Mouse (Mus musculus): ENCODE data around the gene Aco2. TPM values are rescaled to one million over a fixed set of nuclear protein-coding genes. Genes with fewer than 3 reads are reported as not detected.

Aco2 gene
- polyA plus RNA-seq, 1 experiment from 2014 or later, result 398 TPM

- no peak overlapping the region for H3K27ac ChIP-seq (ENCODE audit: low read depth, low read length)
- no peak overlapping the region for H3K4me2 ChIP-seq
- no peaks in the 10 kb centered on the region for H3K27me3 ChIP-seq (ENCODE audit: control insufficient read depth, insufficient read depth, low read length)
- H3K9ac ChIP-seq (ENCODE audit: low read depth, low read length), result no peak overlapping the region
- H3K36me3 ChIP-seq (ENCODE audit: control insufficient read depth, insufficient read depth, low read length), result no peaks in the 10 kb centered on the region
- H3K9me3 ChIP-seq (replicated peaks; ENCODE audit: control insufficient read depth, low read length), result no peaks in the 10 kb centered on the region
- 90% methylated on average over 7 of the region's 7 CpGs for WGBS (ENCODE audit: insufficient replicate concordance)
- ATAC-seq (replicated peaks; ENCODE audit: insufficient number of reproducible peaks, low FRiP score, low TSS enrichment), result no peak
- H3K4me3 ChIP-seq (ENCODE audit: low read depth, low read length), result no peak overlapping the region
- H3K4me1 ChIP-seq (ENCODE audit: control insufficient read depth, insufficient read depth, low read length), result peaks cover 7% of the 10 kb centered on the region; the same call in 1 of the 2 replicates
Measured at GRCm38 (mm10) chr15:81840306-81840705, 31.8 kb upstream of the Aco2 start.

- WGBS (ENCODE audit: insufficient replicate concordance), result 84% methylated on average over 7 of the region's 7 CpGs
- Histone ChIP-seq H3K9ac (ENCODE audit: low read depth, low read length) (no peak overlapping the region), H3K4me3 (ENCODE audit: low read depth, low read length) (no peak overlapping the region)
Measured at GRCm38 (mm10) chr15:81842275-81842674, 29.8 kb upstream of the Aco2 start.

GRCm38 (mm10) chr15:81845033-81845625, 27.0 kb upstream of the Aco2 start:
- H3K4me3 ChIP-seq (ENCODE audit: low read depth, low read length), result no peak overlapping the region
- H3K4me1 ChIP-seq (ENCODE audit: control insufficient read depth, insufficient read depth, low read length), result peaks cover 7% of the 10 kb centered on the region
- H3K9me3 ChIP-seq (replicated peaks; ENCODE audit: control insufficient read depth, low read length), result no peaks in the 10 kb centered on the region
- peaks cover 5% of the 10 kb centered on the region for H3K36me3 ChIP-seq (ENCODE audit: control insufficient read depth, insufficient read depth, low read length)
- no peaks in the 10 kb centered on the region for H3K27me3 ChIP-seq (ENCODE audit: control insufficient read depth, insufficient read depth, low read length)
- WGBS (ENCODE audit: insufficient replicate concordance), result 72% methylated on average over 5 of the region's 5 CpGs
- no peak overlapping the region for H3K9ac ChIP-seq (ENCODE audit: low read depth, low read length)
- no peak for ATAC-seq (replicated peaks; ENCODE audit: insufficient number of reproducible peaks, low FRiP score, low TSS enrichment)
- no peak overlapping the region for H3K4me2 ChIP-seq
- H3K27ac ChIP-seq (ENCODE audit: low read depth, low read length), result no peak overlapping the region

More at GRCm38 (mm10) chr15:81842275-81842674, 29.8 kb upstream of the Aco2 start:
- Histone ChIP-seq H3K4me1 (ENCODE audit: control insufficient read depth, insufficient read depth, low read length) (peaks cover 7% of the 10 kb centered on the region), H3K27me3 (ENCODE audit: control insufficient read depth, insufficient read depth, low read length) (no peaks in the 10 kb centered on the region), H3K27ac (ENCODE audit: low read depth, low read length) (no peak overlapping the region), H3K36me3 (ENCODE audit: control insufficient read depth, insufficient read depth, low read length) (no peaks in the 10 kb centered on the region; the same call in 1 of the 2 replicates), H3K9me3 (replicated peaks; ENCODE audit: control insufficient read depth, low read length) (no peaks in the 10 kb centered on the region), H3K4me2 (no peak overlapping the region)
- ATAC-seq (replicated peaks; ENCODE audit: insufficient number of reproducible peaks, low FRiP score, low TSS enrichment), result no peak

GRCm38 (mm10) chr15:81845724-81846123, 26.4 kb upstream of the Aco2 start:
- H3K9ac ChIP-seq (ENCODE audit: low read depth, low read length), result 0 out of 2 replicates have a peak overlapping the region, but pooled peaks have one; percentile 12
- WGBS (ENCODE audit: insufficient replicate concordance), result 18% methylated on average over 4 of the region's 4 CpGs
- H3K36me3 ChIP-seq (ENCODE audit: control insufficient read depth, insufficient read depth, low read length), result peaks cover 9% of the 10 kb centered on the region
- no peak overlapping the region for H3K27ac ChIP-seq (ENCODE audit: low read depth, low read length)
- H3K4me3 ChIP-seq (ENCODE audit: low read depth, low read length), result no peak overlapping the region
- H3K4me2 ChIP-seq, result no peak overlapping the region
- no peaks in the 10 kb centered on the region for H3K9me3 ChIP-seq (replicated peaks; ENCODE audit: control insufficient read depth, low read length)
- H3K27me3 ChIP-seq (ENCODE audit: control insufficient read depth, insufficient read depth, low read length), result no peaks in the 10 kb centered on the region
- ATAC-seq (replicated peaks; ENCODE audit: insufficient number of reproducible peaks, low FRiP score, low TSS enrichment), result no peak
- peaks cover 7% of the 10 kb centered on the region for H3K4me1 ChIP-seq (ENCODE audit: control insufficient read depth, insufficient read depth, low read length)

GRCm38 (mm10) chr15:81846755-81847154, 25.4 kb upstream of the Aco2 start:
- Histone ChIP-seq H3K27me3 (ENCODE audit: control insufficient read depth, insufficient read depth, low read length) (no peaks in the 10 kb centered on the region), H3K4me2 (no peak overlapping the region), H3K4me3 (ENCODE audit: low read depth, low read length) (no peak overlapping the region), H3K4me1 (ENCODE audit: control insufficient read depth, insufficient read depth, low read length) (peaks cover 7% of the 10 kb centered on the region), H3K9me3 (replicated peaks; ENCODE audit: control insufficient read depth, low read length) (no peaks in the 10 kb centered on the region), H3K36me3 (ENCODE audit: control insufficient read depth, insufficient read depth, low read length) (peaks cover 19% of the 10 kb centered on the region), H3K9ac (ENCODE audit: low read depth, low read length) (no peak overlapping the region), H3K27ac (ENCODE audit: low read depth, low read length) (no peak overlapping the region)
- WGBS (ENCODE audit: insufficient replicate concordance), result 81% methylated on average over 9 of the region's 9 CpGs
- no peak; the same call in 1 of the 2 replicates for ATAC-seq (replicated peaks; ENCODE audit: insufficient number of reproducible peaks, low FRiP score, low TSS enrichment)

- H3K27me3 ChIP-seq (ENCODE audit: control insufficient read depth, insufficient read depth, low read length), result no peaks in the 10 kb centered on the region
- no peak overlapping the region for H3K4me3 ChIP-seq (ENCODE audit: low read depth, low read length)
- ATAC-seq (replicated peaks; ENCODE audit: insufficient number of reproducible peaks, low FRiP score, low TSS enrichment), result no peak
- H3K4me1 ChIP-seq (ENCODE audit: control insufficient read depth, insufficient read depth, low read length), result peaks cover 7% of the 10 kb centered on the region
- no peak overlapping the region for H3K4me2 ChIP-seq
- peaks cover 20% of the 10 kb centered on the region for H3K36me3 ChIP-seq (ENCODE audit: control insufficient read depth, insufficient read depth, low read length)
- WGBS (ENCODE audit: insufficient replicate concordance), result 81% methylated on average over 4 of the region's 4 CpGs
- no peaks in the 10 kb centered on the region for H3K9me3 ChIP-seq (replicated peaks; ENCODE audit: control insufficient read depth, low read length)
- no peak overlapping the region for H3K27ac ChIP-seq (ENCODE audit: low read depth, low read length)
- no peak overlapping the region for H3K9ac ChIP-seq (ENCODE audit: low read depth, low read length)
Measured at GRCm38 (mm10) chr15:81847161-81847560, 24.9 kb upstream of the Aco2 start.

- Histone ChIP-seq H3K27ac (ENCODE audit: low read depth, low read length) (no peak overlapping the region), H3K9me3 (replicated peaks; ENCODE audit: control insufficient read depth, low read length) (no peaks in the 10 kb centered on the region), H3K4me3 (ENCODE audit: low read depth, low read length) (no peak overlapping the region), H3K27me3 (ENCODE audit: control insufficient read depth, insufficient read depth, low read length) (no peaks in the 10 kb centered on the region), H3K4me2 (no peak overlapping the region; the same call in 1 of the 2 replicates), H3K36me3 (ENCODE audit: control insufficient read depth, insufficient read depth, low read length) (peaks cover 20% of the 10 kb centered on the region), H3K9ac (ENCODE audit: low read depth, low read length) (no peak overlapping the region), H3K4me1 (ENCODE audit: control insufficient read depth, insufficient read depth, low read length) (peaks cover 10% of the 10 kb centered on the region)
- 85% methylated on average over 5 of the region's 5 CpGs for WGBS (ENCODE audit: insufficient replicate concordance)
- ATAC-seq (replicated peaks; ENCODE audit: insufficient number of reproducible peaks, low FRiP score, low TSS enrichment), result no peak
Measured at GRCm38 (mm10) chr15:81847861-81848260, 24.2 kb upstream of the Aco2 start.

GRCm38 (mm10) chr15:81848301-81848700, 23.8 kb upstream of the Aco2 start:
- no peak for ATAC-seq (replicated peaks; ENCODE audit: insufficient number of reproducible peaks, low FRiP score, low TSS enrichment)
- no peak overlapping the region for H3K9ac ChIP-seq (ENCODE audit: low read depth, low read length)
- no peak overlapping the region for H3K4me3 ChIP-seq (ENCODE audit: low read depth, low read length)
- WGBS (ENCODE audit: insufficient replicate concordance), result 37% methylated on average over 7 of the region's 7 CpGs
- H3K36me3 ChIP-seq (ENCODE audit: control insufficient read depth, insufficient read depth, low read length), result peaks cover 20% of the 10 kb centered on the region
- no peak overlapping the region for H3K4me2 ChIP-seq
- no peaks in the 10 kb centered on the region for H3K27me3 ChIP-seq (ENCODE audit: control insufficient read depth, insufficient read depth, low read length)
- no peak overlapping the region for H3K27ac ChIP-seq (ENCODE audit: low read depth, low read length)
- peaks cover 10% of the 10 kb centered on the region for H3K4me1 ChIP-seq (ENCODE audit: control insufficient read depth, insufficient read depth, low read length)
- no peaks in the 10 kb centered on the region for H3K9me3 ChIP-seq (replicated peaks; ENCODE audit: control insufficient read depth, low read length)

- Histone ChIP-seq H3K36me3 (ENCODE audit: control insufficient read depth, insufficient read depth, low read length) (peaks cover 20% of the 10 kb centered on the region), H3K4me3 (ENCODE audit: low read depth, low read length) (no peak overlapping the region), H3K9ac (ENCODE audit: low read depth, low read length) (no peak overlapping the region), H3K4me2 (no peak overlapping the region), H3K27ac (ENCODE audit: low read depth, low read length) (no peak overlapping the region), H3K27me3 (ENCODE audit: control insufficient read depth, insufficient read depth, low read length) (no peaks in the 10 kb centered on the region), H3K9me3 (replicated peaks; ENCODE audit: control insufficient read depth, low read length) (no peaks in the 10 kb centered on the region), H3K4me1 (ENCODE audit: control insufficient read depth, insufficient read depth, low read length) (peaks cover 10% of the 10 kb centered on the region)
- ATAC-seq (replicated peaks; ENCODE audit: insufficient number of reproducible peaks, low FRiP score, low TSS enrichment), result no peak
- WGBS (ENCODE audit: insufficient replicate concordance), result 78% methylated on average over 9 of the region's 9 CpGs
Measured at GRCm38 (mm10) chr15:81849104-81849503, 23.0 kb upstream of the Aco2 start.

Measured in heart, embryonic 11.5 days (tissue).